Mouse (Mus musculus) retina, adult 2 months (tissue): Measurements from ENCODE around the gene Gpr87.

Experiments
- DNase-seq: peaks from one replicate; pipeline ENCODE4 v3.0.0-alpha.2; 2012; ENCODE audit warnings: low read depth, low spot score

The Gpr87 gene

GRCm38 (mm10) chr3:59139651-59140051, 55.3 kb downstream of the Gpr87 start:
- no peak for DNase-seq

- DNase-seq = no peak
Observed at GRCm38 (mm10) chr3:59138946-59139468, 55.9 kb downstream of the Gpr87 start.

- DNase-seq = no peak
Observed at GRCm38 (mm10) chr3:59135911-59136653, 58.8 kb downstream of the Gpr87 start.

- DNase-seq = no peak
Observed at GRCm38 (mm10) chr3:59133189-59133588, 61.7 kb downstream of the Gpr87 start.

GRCm38 (mm10) chr3:59131966-59132365, 62.9 kb downstream of the Gpr87 start:
- no peak for DNase-seq

DNA sequence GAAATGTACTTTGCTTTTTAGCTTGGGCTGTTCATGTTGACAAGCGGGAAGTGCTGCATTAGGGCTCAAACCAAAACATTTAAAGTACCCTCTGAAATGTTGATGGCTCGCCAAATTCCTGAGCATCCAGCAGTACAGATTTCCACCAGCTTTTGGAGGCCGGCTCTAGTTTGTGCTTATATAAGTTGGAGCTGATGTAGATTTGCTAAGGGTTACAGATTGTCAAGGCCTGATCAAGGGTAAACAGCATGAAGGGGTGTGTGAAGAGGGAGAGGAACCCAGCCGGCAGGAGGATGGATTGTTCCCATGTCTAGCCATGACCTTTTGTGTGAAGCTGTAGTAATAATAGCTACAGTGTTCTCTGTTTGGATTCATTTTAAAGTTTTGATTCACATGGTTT, 63.8 kb downstream of the Gpr87 start:
- no peak for DNase-seq

GRCm38 (mm10) chr3:59130431-59130830, 64.5 kb downstream of the Gpr87 start:
- no peak for DNase-seq

DNA sequence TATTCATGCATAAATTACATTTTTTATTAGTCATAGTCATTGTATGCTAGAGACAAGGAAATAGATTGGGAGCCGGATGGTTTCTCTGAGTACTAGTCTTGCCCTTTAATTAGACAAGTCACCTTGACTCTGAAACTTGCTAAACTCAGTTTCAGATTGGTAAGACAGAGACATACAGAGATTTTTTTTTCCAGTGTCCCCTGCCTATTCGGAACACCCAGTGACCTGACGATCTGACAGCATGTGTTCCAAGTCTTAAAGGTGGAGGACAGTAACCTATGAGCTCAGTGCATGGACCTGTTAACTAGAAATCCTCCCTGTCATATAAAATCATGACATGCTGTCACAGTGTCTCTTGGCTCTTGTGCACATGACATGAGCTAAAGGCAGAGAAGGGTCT, 65.4 kb downstream of the Gpr87 start:
- DNase-seq = no peak
